Mouse (Mus musculus) hindbrain, postnatal 0 days (tissue): ENCODE data around the gene Dnajc25. TPM values are rescaled to one million over a fixed set of nuclear protein-coding genes. Genes with fewer than 3 reads are reported as not detected.
A peak's percentile ranks its signal among the peaks of the same experiment; 100 is the strongest.

Experiments used
- ATAC-seq: fragments of 200-750 bp; cut with Nextera tagmentation; 2 replicates; pipeline ENCODE4 v1.8.0; 2017; ENCODE audit warnings: mild to moderate bottlenecking, moderate TSS enrichment, moderate library complexity
- DNase-seq: peaks from one replicate; pipeline ENCODE4 v3.0.0-alpha.2; 2015; ENCODE audit warnings: low spot score
- H3K27ac ChIP-seq: fragments of 300-500 bp; sonication (generic); 2 replicates; pipeline ENCODE4 v1.5.1; 2014; ENCODE audit warnings: mild to moderate bottlenecking
- H3K27me3 ChIP-seq: fragments of 300-500 bp; sonication (generic); 2 replicates; pipeline ENCODE4 v1.6.1; 2014; ENCODE audit warnings: low read length, mixed read lengths; ENCODE audit not compliant: insufficient read depth
- H3K36me3 ChIP-seq: fragments of 300-500 bp; sonication (generic); 2 replicates; pipeline ENCODE4 v1.6.1; 2014; ENCODE audit warnings: low read length, mixed read lengths; ENCODE audit not compliant: insufficient read depth
- H3K4me1 ChIP-seq: fragments of 300-500 bp; sonication (generic); 2 replicates; pipeline ENCODE4 v1.6.1; 2014; ENCODE audit warnings: antibody characterized with exemption, low read length, mixed read lengths; ENCODE audit not compliant: insufficient read depth
- H3K4me2 ChIP-seq: fragments of 300-500 bp; sonication (generic); 2 replicates; pipeline ENCODE4 v1.6.1; 2014; ENCODE audit warnings: low read depth, mild to moderate bottlenecking, low read length, moderate library complexity, mixed read lengths
- H3K4me3 ChIP-seq: fragments of 300-500 bp; sonication (generic); 2 replicates; pipeline ENCODE4 v1.5.1; 2014; ENCODE audit warnings: low read length
- H3K9ac ChIP-seq: fragments of 300-500 bp; sonication (generic); replicated peaks from 2 replicates; pipeline ENCODE4 v1.6.1; 2014; ENCODE audit warnings: mild to moderate bottlenecking, low read length, moderate library complexity, mixed read lengths
- H3K9me3 ChIP-seq: fragments of 300-500 bp; sonication (generic); 2 replicates; pipeline ENCODE4 v1.6.1; 2016; ENCODE audit warnings: low read length, mixed read lengths
- CTCF ChIP-seq: IDR thresholded peaks from 2 replicates; pipeline ENCODE4 v1.5.1; 2016; ENCODE audit warnings: antibody characterized with exemption, control low read depth, low read depth
- WGBS: fragments of 180-500 bp; shearing (Covaris S2); extraction: QIAGEN DNeasy Blood & Tissue Kit; methylation state at CpG from one replicate; pipeline ENCODE4 v1.1.7; 2014; 5-methylcytosine and 5-hydroxymethylcytosine counted together
- polyA plus RNA-seq: library from polyadenylated mRNA; unstranded; fragments of >200 nt; fragmentation: Nextera tagmentation; extraction: Ambion mirVana; gene quantifications from 2 replicates; pipeline ENCODE4 v1.2.1, GENCODE M21; 2015
- total RNA-seq: library from RNA; depleted of rRNA; stranded (reverse); fragments of >200 nt; gene quantifications from 2 replicates; pipeline ENCODE4 v1.2.3, GENCODE M21; 2014

Gene Dnajc25
- total and polyA plus RNA-seq, 2 experiments from 2014 or later: 2.7 to 9.4 TPM

DNA sequence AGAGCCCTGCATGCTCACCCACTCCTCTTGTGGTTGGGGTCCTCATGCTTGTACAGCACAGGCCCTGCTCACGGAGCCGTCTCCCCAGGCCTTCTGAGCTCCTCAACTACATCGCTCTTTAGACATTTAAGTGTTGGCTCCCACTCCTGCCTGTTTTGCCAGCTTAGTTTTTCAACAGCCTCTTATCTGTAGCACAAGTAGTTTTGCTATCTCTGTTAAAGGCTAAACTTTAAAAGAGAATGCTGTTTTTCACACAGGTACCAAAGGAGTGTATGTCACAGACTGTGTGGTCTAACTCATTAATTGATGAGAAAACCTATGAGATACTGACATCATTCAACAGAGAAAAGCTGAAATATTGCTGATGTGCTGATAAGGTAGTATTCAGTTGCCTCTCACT, 16.6 kb downstream of the Dnajc25 start:
- Histone ChIP-seq H3K36me3 (no peaks in the 10 kb centered on the region; the same call in 1 of the 2 replicates), H3K27ac (no peak overlapping the region), H3K4me1 (no peaks in the 10 kb centered on the region), H3K9me3 (no peaks in the 10 kb centered on the region), H3K9ac (no peak overlapping the region), H3K27me3 (no peaks in the 10 kb centered on the region), H3K4me3 (no peak overlapping the region), H3K4me2 (no peak overlapping the region)
- ATAC-seq (no peak), DNase-seq (no peak)
- TF ChIP-seq CTCF: no peak
- WGBS: 58% methylated on average over 3 of the region's 3 CpGs

DNA sequence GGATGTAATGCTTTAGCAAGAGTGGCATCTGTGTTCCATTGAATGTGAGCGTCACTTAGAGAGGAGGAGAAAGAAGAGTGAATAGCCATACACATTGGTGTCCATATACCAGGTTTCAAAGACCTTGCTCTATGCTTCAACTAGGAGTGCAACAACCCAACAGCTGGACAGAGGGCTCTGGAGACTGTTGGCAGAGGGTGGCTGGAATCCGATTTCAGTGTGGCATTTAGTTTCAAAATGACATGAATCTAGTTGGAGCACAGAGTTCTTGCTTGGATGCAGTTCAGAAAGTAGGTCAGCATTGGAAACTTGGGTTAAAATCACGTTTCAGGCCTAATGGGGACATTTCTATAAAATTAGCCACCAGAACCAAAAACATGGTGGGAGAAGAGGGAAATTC, 20.3 kb downstream of the Dnajc25 start:
- no peak overlapping the region for H3K9ac ChIP-seq
- no peaks in the 10 kb centered on the region for H3K9me3 ChIP-seq
- no peak overlapping the region for H3K4me3 ChIP-seq
- no peak overlapping the region for H3K4me2 ChIP-seq
- no peak for TF ChIP-seq CTCF
- 83% methylated on average over 3 of the region's 3 CpGs for WGBS
- no peaks in the 10 kb centered on the region for H3K4me1 ChIP-seq
- ATAC-seq (no peak), DNase-seq (no peak)
- no peaks in the 10 kb centered on the region for H3K27me3 ChIP-seq
- H3K36me3 ChIP-seq: peaks cover 19% of the 10 kb centered on the region; the same call in 1 of the 2 replicates
- H3K27ac ChIP-seq: no peak overlapping the region

DNA sequence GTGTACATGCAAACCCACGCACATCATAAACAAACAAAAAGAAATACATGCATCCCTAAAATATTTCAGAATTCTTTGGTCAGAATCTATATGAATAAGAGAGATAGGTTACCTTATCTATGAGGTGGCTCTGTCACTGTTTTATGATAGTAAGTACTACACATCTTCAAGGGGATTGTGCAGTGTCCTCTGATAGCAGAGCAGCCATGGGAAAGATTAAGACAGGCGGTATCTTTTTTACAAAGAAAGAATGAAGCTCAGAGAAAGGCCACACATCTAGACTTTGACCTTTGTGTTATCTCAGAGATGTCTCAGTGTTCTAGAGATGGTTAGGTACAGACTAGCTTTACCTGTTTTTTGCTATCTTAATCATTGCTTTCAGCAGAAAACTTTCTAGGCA, 22.1 kb downstream of the Dnajc25 start:
- ATAC-seq: no peak
- TF ChIP-seq CTCF: no peak
- no peaks in the 10 kb centered on the region for H3K9me3 ChIP-seq

GRCm38 (mm10) chr4:59034325-59034917, 39.6 kb downstream of the Dnajc25 start:
- H3K27me3 ChIP-seq: no peaks in the 10 kb centered on the region
- peak overlapping the region; percentile 96 for H3K27ac ChIP-seq
- no peak for TF ChIP-seq CTCF
- peak overlapping the region; percentile 80 for H3K4me3 ChIP-seq
- no peaks in the 10 kb centered on the region for H3K9me3 ChIP-seq
- H3K9ac ChIP-seq: peak overlapping the region; percentile 87; the same call in 1 of the 2 replicates
- WGBS: 73% methylated on average over 10 of the region's 10 CpGs
- DNase-seq (no peak), ATAC-seq (peak; percentile 27; the same call in 1 of the 2 replicates)
- peak overlapping the region; percentile 64 for H3K4me2 ChIP-seq
- H3K36me3 ChIP-seq: no peaks in the 10 kb centered on the region
- peaks cover 4% of the 10 kb centered on the region; the same call in 1 of the 2 replicates for H3K4me1 ChIP-seq

More for the DNA sequence above, 22.1 kb downstream of the Dnajc25 start:
- Histone ChIP-seq H3K36me3 (peaks cover 24% of the 10 kb centered on the region; the same call in 1 of the 2 replicates), H3K4me3 (no peak overlapping the region), H3K4me1 (no peaks in the 10 kb centered on the region), H3K9ac (no peak overlapping the region), H3K27me3 (no peaks in the 10 kb centered on the region), H3K27ac (no peak overlapping the region), H3K4me2 (no peak overlapping the region)
- WGBS: 92% methylated on average over 2 of the region's 2 CpGs
- DNase-seq: no peak

DNA sequence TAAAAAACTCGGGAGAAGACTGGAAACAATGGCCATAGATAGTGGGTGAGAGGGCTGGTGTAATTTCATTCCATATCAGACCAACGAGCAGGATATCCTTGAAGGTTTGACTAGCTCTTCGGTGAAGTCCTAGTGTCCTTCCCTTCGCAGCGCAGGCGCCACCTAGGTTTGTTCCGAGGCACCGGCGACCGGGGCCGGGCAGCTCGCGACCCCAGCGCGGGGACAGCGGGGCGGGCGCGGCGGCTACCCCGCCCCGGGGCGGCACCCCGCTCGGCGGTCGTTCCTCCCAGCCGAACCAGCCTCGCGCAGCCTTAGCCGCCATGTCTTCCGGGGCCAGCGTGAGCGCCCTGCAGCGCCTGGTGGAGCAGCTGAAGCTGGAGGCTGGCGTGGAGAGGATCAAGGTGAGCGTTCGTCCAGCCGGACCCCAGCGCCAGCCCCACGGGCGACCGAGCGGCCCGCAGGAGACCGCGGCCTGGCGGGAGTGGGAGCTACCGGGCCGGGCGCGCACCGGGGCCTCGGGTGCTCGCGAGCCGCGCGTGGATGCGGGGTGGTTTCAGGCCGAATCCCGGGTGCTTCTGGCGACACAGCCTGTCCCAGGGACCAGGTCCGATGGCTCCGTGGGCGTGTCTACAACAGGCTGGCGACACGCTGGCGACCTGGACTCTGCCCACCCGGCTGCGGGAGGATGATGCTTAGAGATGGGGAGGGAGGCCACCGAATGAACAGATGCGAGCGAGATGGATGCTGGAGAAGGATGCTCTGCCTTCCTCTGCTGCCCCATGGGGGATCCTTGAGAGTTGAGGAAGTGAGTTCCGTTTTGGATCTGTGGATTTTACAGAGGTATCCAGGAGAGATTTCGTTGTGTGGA, 40.3 kb downstream of the Dnajc25 start, which contains the start of gene Gng10:
Gng10 (plus strand) TSS at position 171 of the 868 bp plus-strand sequence.
- peak; percentile 26 for TF ChIP-seq CTCF
- Histone ChIP-seq H3K4me2 (peak within 1 kb of the TSS; percentile 64), H3K36me3 (no peaks in the 10 kb centered on the region), H3K9me3 (no peaks in the 10 kb centered on the region), H3K27ac (peak within 1 kb of the TSS; percentile 96), H3K4me3 (peak within 1 kb of the TSS; percentile 80), H3K4me1 (peaks cover 4% of the 10 kb centered on the region; the same call in 1 of the 2 replicates), H3K9ac (peak within 1 kb of the TSS; percentile 87), H3K27me3 (no peaks in the 10 kb centered on the region)
- WGBS: 15% methylated on average over 75 of the region's 76 CpGs
- DNase-seq (peak; percentile 70), ATAC-seq (peak; percentile 91)

- 53% methylated on average over 18 of the region's 18 CpGs for WGBS
- Histone ChIP-seq H3K9me3 (no peaks in the 10 kb centered on the region), H3K27ac (peak overlapping the region; percentile 96), H3K4me2 (peak overlapping the region; percentile 64), H3K36me3 (no peaks in the 10 kb centered on the region), H3K4me3 (peak overlapping the region; percentile 80), H3K27me3 (no peaks in the 10 kb centered on the region), H3K9ac (peak overlapping the region; percentile 87), H3K4me1 (peaks cover 4% of the 10 kb centered on the region; the same call in 1 of the 2 replicates)
- TF ChIP-seq CTCF: no peak
- peak; percentile 11; the same call in 1 of the 2 replicates for ATAC-seq
- DNase-seq: peak; percentile 8
Observed at GRCm38 (mm10) chr4:59035786-59036350, 41.0 kb downstream of the Dnajc25 start.
